Mouse (Mus musculus) small intestine, adult 2 months (tissue): ENCODE data around the gene Spns2. TPM values are rescaled to one million over a fixed set of nuclear protein-coding genes. Genes with fewer than 3 reads are reported as not detected.
"Not testable (repeated sequence)": the region's sequence is repeated elsewhere in the genome, so short reads cannot be mapped to it uniquely, and the experiment has no call there.

Source experiments
- H3K27ac ChIP-seq: fragments of 200-500 bp; 2 replicates; pipeline ENCODE4 v1.5.1; 2012; ENCODE audit warnings: low read depth, low read length, control low read depth, inconsistent platforms; ENCODE audit not compliant: insufficient read depth
- H3K27me3 ChIP-seq: fragments of 200-500 bp; 2 replicates; pipeline ENCODE4 v1.6.1; 2012; ENCODE audit warnings: mild to moderate bottlenecking, moderate library complexity, low read length, inconsistent platforms; ENCODE audit not compliant: control insufficient read depth, insufficient read depth
- H3K36me3 ChIP-seq: fragments of 200-500 bp; 2 replicates; pipeline ENCODE4 v1.6.1; 2012; ENCODE audit warnings: mild to moderate bottlenecking, low read length, control low read depth, inconsistent platforms; ENCODE audit not compliant: control insufficient read depth, insufficient read depth
- H3K4me1 ChIP-seq: fragments of 200-500 bp; 2 replicates; pipeline ENCODE4 v1.6.1; 2012; ENCODE audit warnings: low read length, inconsistent platforms, mixed read lengths; ENCODE audit not compliant: control insufficient read depth, insufficient read depth, insufficient read length
- H3K4me3 ChIP-seq: fragments of 200-500 bp; 2 replicates; pipeline ENCODE4 v1.5.1; 2012; ENCODE audit warnings: low read depth, mild to moderate bottlenecking, control low read depth, inconsistent platforms, low read length, moderate library complexity
- CTCF ChIP-seq: fragments of 200-500 bp; IDR thresholded peaks from 2 replicates; pipeline ENCODE4 v1.5.1; 2012; ENCODE audit warnings: low read depth, mild to moderate bottlenecking, control low read depth, inconsistent platforms, low read length, moderate library complexity, mixed read lengths; ENCODE audit not compliant: insufficient replicate concordance, insufficient read length; ENCODE audit errors: extremely low read depth
- POLR2A ChIP-seq: fragments of 200-500 bp; IDR thresholded peaks from 2 replicates; pipeline ENCODE4 v1.6.1; 2012; ENCODE audit warnings: low read depth, mild to moderate bottlenecking, control low read depth, inconsistent platforms, low read length, moderate library complexity
- WGBS: fragments of 180-500 bp; shearing (Covaris S2); methylation state at CpG from one replicate; pipeline ENCODE4 v1.1.7; 2018; 5-methylcytosine and 5-hydroxymethylcytosine counted together
- polyA plus RNA-seq: library from polyadenylated mRNA; depleted of rRNA; stranded (reverse); fragments of >200 nt; gene quantifications from 2 replicates; pipeline ENCODE4 v1.2.3, GENCODE M21; 2012

Spns2 gene
- polyA plus RNA-seq, 1 experiment = 77.7 TPM

- H3K4me3 ChIP-seq = no peak overlapping the region
- H3K36me3 ChIP-seq = peaks cover 15% of the 10 kb centered on the region
- WGBS = 25% methylated on average over 4 of the region's 4 CpGs
- TF ChIP-seq POLR2A = no peak
- TF ChIP-seq CTCF = no peak
- H3K27ac ChIP-seq = 0 out of 2 replicates have a peak overlapping the region, but pooled peaks have one; percentile 10
- no peaks in the 10 kb centered on the region for H3K27me3 ChIP-seq
- H3K4me1 ChIP-seq = peaks cover 21% of the 10 kb centered on the region
These were observed 51.3 kb downstream of the Spns2 start for GRCm38 (mm10) chr11:72438411-72438810.

- no peaks in the 10 kb centered on the region for H3K27me3 ChIP-seq
- peaks cover 5% of the 10 kb centered on the region; the same call in 1 of the 2 replicates for H3K36me3 ChIP-seq
- 88% methylated on average over 16 of the region's 16 CpGs for WGBS
- peak overlapping the region; percentile 24; the same call in 1 of the 2 replicates for H3K27ac ChIP-seq
- H3K4me1 ChIP-seq = peaks cover 21% of the 10 kb centered on the region
- peak overlapping the region; percentile 67 for H3K4me3 ChIP-seq
- TF ChIP-seq POLR2A = no peak
- TF ChIP-seq CTCF = no peak
These were observed 52.7 kb downstream of the Spns2 start for GRCm38 (mm10) chr11:72436756-72437650.

- TF ChIP-seq POLR2A (no peak), CTCF (no peak)
- Histone ChIP-seq H3K27me3 (no peaks in the 10 kb centered on the region), H3K36me3 (peaks cover 5% of the 10 kb centered on the region; the same call in 1 of the 2 replicates), H3K27ac (peak overlapping the region; percentile 95), H3K4me1 (peaks cover 19% of the 10 kb centered on the region), H3K4me3 (peak overlapping the region; percentile 67)
- 29% methylated on average over 5 of the region's 5 CpGs for WGBS
These were observed 53.4 kb downstream of the Spns2 start for GRCm38 (mm10) chr11:72436271-72436670.

- Histone ChIP-seq H3K27ac (peak overlapping the region; percentile 95), H3K27me3 (no peaks in the 10 kb centered on the region), H3K36me3 (peaks cover 5% of the 10 kb centered on the region; the same call in 1 of the 2 replicates), H3K4me1 (peaks cover 19% of the 10 kb centered on the region), H3K4me3 (peak overlapping the region; percentile 67)
- TF ChIP-seq POLR2A (no peak), CTCF (no peak)
- WGBS = 11% methylated on average over 2 of the region's 2 CpGs
These were observed 54.0 kb downstream of the Spns2 start for GRCm38 (mm10) chr11:72435694-72436045.

GRCm38 (mm10) chr11:72434963-72435693 is 54.6 kb downstream of the Spns2 start, which contains the start of gene Ggt6:
Gene Ggt6, plus strand, starts transcription at chr11:72435526.
- peaks cover 19% of the 10 kb centered on the region for H3K4me1 ChIP-seq
- peak within 1 kb of the TSS; percentile 95 for H3K27ac ChIP-seq

GRCm38 (mm10) chr11:72430311-72431068 is 59.2 kb downstream of the Spns2 start:
- H3K27me3 ChIP-seq, H3K36me3 ChIP-seq, H3K27ac ChIP-seq, H3K4me1 ChIP-seq, H3K4me3 ChIP-seq: not testable (repeated sequence)
- 70% methylated on average over 9 of the region's 9 CpGs for WGBS

More at GRCm38 (mm10) chr11:72434963-72435693, 54.6 kb downstream of the Spns2 start, which contains the start of gene Ggt6:
- Histone ChIP-seq H3K4me3 (peak within 1 kb of the TSS; percentile 67), H3K36me3 (peaks cover 5% of the 10 kb centered on the region; the same call in 1 of the 2 replicates), H3K27me3 (no peaks in the 10 kb centered on the region)
- no peak; the same call in 1 of the 2 replicates for TF ChIP-seq POLR2A
- TF ChIP-seq CTCF = no peak; the same call in 1 of the 2 replicates
- WGBS = 17% methylated on average over 11 of the region's 11 CpGs
